In genomic region chr13:63554569-63554968, GRCm38 (mm10) we compare ENCODE assay signal across 13 mouse cellular contexts. TPM values are rescaled to one million over a fixed set of nuclear protein-coding genes. Genes with fewer than 3 reads are reported as not detected.
DNase-seq lines count a peak whose midpoint lies in the region; ATAC-seq and TF ChIP-seq lines count a peak whose summit lies in the region.
"Had no signal": no experiment of that assay in that cellular context is flagged by ENCODE, and none has a peak within 500 bp of the region (broad histone marks: within the 10 kb centered on the region; RNA-seq: fewer than 3 reads in every experiment).

No protein-coding gene starts in this region.

- no peak overlapping the region for H3K9ac ChIP-seq in forebrain, embryonic 12.5 days
- H3K9ac ChIP-seq in intestine, embryonic 16.5 days (ENCODE audit: low read depth, low read length): peak overlapping the region; percentile 23
- no peak overlapping the region for H3K9ac ChIP-seq in neural tube, embryonic 15.5 days (replicated peaks)

- peak overlapping the region; percentile 44 for H3K4me2 ChIP-seq in forebrain, embryonic 12.5 days
- peak overlapping the region; percentile 30 for H3K4me2 ChIP-seq in intestine, embryonic 16.5 days (ENCODE audit: low read depth, low read length)
- peak overlapping the region; percentile 97 for H3K4me2 ChIP-seq in neural tube, embryonic 15.5 days

- H3K27me3 ChIP-seq in embryonic facial prominence, embryonic 10.5 days (replicated peaks; ENCODE audit: low read depth, poor library complexity, severe bottlenecking): no peaks in the 10 kb centered on the region
- H3K27me3 ChIP-seq in forebrain, embryonic 12.5 days: peaks cover 23% of the 10 kb centered on the region; the same call in 1 of the 2 replicates
- H3K27me3 ChIP-seq in intestine, embryonic 16.5 days (replicated peaks; ENCODE audit: control insufficient read depth, insufficient read depth, low read length): no peaks in the 10 kb centered on the region
- H3K27me3 ChIP-seq in neural tube, embryonic 15.5 days (replicated peaks): no peaks in the 10 kb centered on the region
- H3K27me3 ChIP-seq in thymus, adult 2 months (ENCODE audit: control insufficient read depth, insufficient read depth, low read length): no peaks in the 10 kb centered on the region

- no peak for DNase-seq in embryonic facial prominence, embryonic 10.5 days (ENCODE audit: low spot score)
- DNase-seq in heart, adult 8-10 months (ENCODE audit: low spot score): no peak
- DNase-seq in thymus, adult 2 months: no peak
- DNase-seq: adrenal gland, adult 8-10 months; cerebellum, adult 11-12 months; heart, adult 2 months; kidney, adult 11 months; right cerebral cortex, postnatal 14 days; thymus, postnatal 25 days had no signal

- H3K9me3 ChIP-seq in embryonic facial prominence, embryonic 10.5 days: no peaks in the 10 kb centered on the region
- no peaks in the 10 kb centered on the region for H3K9me3 ChIP-seq in forebrain, embryonic 12.5 days
- H3K9me3 ChIP-seq in intestine, embryonic 16.5 days (ENCODE audit: control insufficient read depth, low read length): no peaks in the 10 kb centered on the region
- H3K9me3 ChIP-seq in neural tube, embryonic 15.5 days (replicated peaks): no peaks in the 10 kb centered on the region

- H3K4me3 ChIP-seq in embryonic facial prominence, embryonic 10.5 days: peak overlapping the region; percentile 39; the same call in 1 of the 2 replicates
- peak overlapping the region; percentile 8; the same call in 1 of the 2 replicates for H3K4me3 ChIP-seq in forebrain, embryonic 12.5 days (replicated peaks)
- no peak overlapping the region for H3K4me3 ChIP-seq in intestine, embryonic 16.5 days (ENCODE audit: low read length)
- H3K4me3 ChIP-seq in neural tube, embryonic 15.5 days (replicated peaks): no peak overlapping the region
- no peak overlapping the region for H3K4me3 ChIP-seq in thymus, adult 2 months (ENCODE audit: control insufficient read depth, insufficient read depth, low read length)
- H3K4me3 ChIP-seq: heart, adult 2 months had no signal

- peaks cover 99% of the 10 kb centered on the region for H3K4me1 ChIP-seq in embryonic facial prominence, embryonic 10.5 days
- H3K4me1 ChIP-seq in forebrain, embryonic 12.5 days: peaks cover 99% of the 10 kb centered on the region
- H3K4me1 ChIP-seq in intestine, embryonic 16.5 days (ENCODE audit: control insufficient read depth, insufficient read depth, low read length): peaks cover 72% of the 10 kb centered on the region
- H3K4me1 ChIP-seq in neural tube, embryonic 15.5 days: peaks cover 92% of the 10 kb centered on the region
- H3K4me1 ChIP-seq in thymus, adult 2 months (replicated peaks; ENCODE audit: control insufficient read depth, insufficient read depth, low read length): peaks cover 36% of the 10 kb centered on the region

- TF ChIP-seq CTCF in thymus, adult 2 months (IDR thresholded peaks at IDR 0.05; ENCODE audit: borderline replicate concordance, control insufficient read depth, extremely low read depth, insufficient read depth, low read length, poor library complexity): no peak

- peak; percentile 89 for ATAC-seq in forebrain, embryonic 12.5 days (ENCODE audit: low FRiP score)
- ATAC-seq in intestine, embryonic 16.5 days: no peak
- ATAC-seq in neural tube, embryonic 15.5 days (ENCODE audit: low FRiP score): peak; percentile 64
- ATAC-seq in erythroblast, adult 5-6 weeks (replicated peaks; ENCODE audit: low FRiP score, poor library complexity, severe bottlenecking): no peak

- peak overlapping the region; percentile 67 for H3K27ac ChIP-seq in embryonic facial prominence, embryonic 10.5 days (replicated peaks)
- peak overlapping the region; percentile 89 for H3K27ac ChIP-seq in forebrain, embryonic 12.5 days
- H3K27ac ChIP-seq in intestine, embryonic 16.5 days (ENCODE audit: low read length): peak overlapping the region; percentile 38; the same call in 1 of the 2 replicates
- peak overlapping the region; percentile 39 for H3K27ac ChIP-seq in neural tube, embryonic 15.5 days (replicated peaks)
- H3K27ac ChIP-seq in thymus, adult 2 months (ENCODE audit: control insufficient read depth, insufficient read depth, low read length): no peak overlapping the region
- H3K27ac ChIP-seq: heart, adult 2 months had no signal

- no peak for TF ChIP-seq POLR2A in thymus, adult 2 months (IDR thresholded peaks at IDR 0.05; ENCODE audit: control insufficient read depth, extremely low read depth, insufficient read depth, low read length, poor library complexity)

- peaks cover 73% of the 10 kb centered on the region for H3K36me3 ChIP-seq in embryonic facial prominence, embryonic 10.5 days (replicated peaks)
- peaks cover 5% of the 10 kb centered on the region; the same call in 1 of the 2 replicates for H3K36me3 ChIP-seq in forebrain, embryonic 12.5 days (replicated peaks)
- H3K36me3 ChIP-seq in intestine, embryonic 16.5 days (ENCODE audit: control insufficient read depth, insufficient read depth, low read length): peaks cover 4% of the 10 kb centered on the region; the same call in 1 of the 2 replicates
- H3K36me3 ChIP-seq in neural tube, embryonic 15.5 days: no peaks in the 10 kb centered on the region
- peaks cover 6% of the 10 kb centered on the region; the same call in 1 of the 2 replicates for H3K36me3 ChIP-seq in thymus, adult 2 months (ENCODE audit: control insufficient read depth, insufficient read depth, low read length)

- WGBS in embryonic facial prominence, embryonic 10.5 days: 43% methylated on average over 11 of the region's 11 CpGs
- whole genome bisulfite sequencing in forebrain, embryonic 12.5 days: 7% methylated on average over 11 of the region's 11 CpGs
- WGBS in intestine, embryonic 16.5 days: 38% methylated on average over 11 of the region's 11 CpGs
- 12% methylated on average over 11 of the region's 11 CpGs for WGBS in neural tube, embryonic 15.5 days
- 91% methylated on average over 11 of the region's 11 CpGs for WGBS in thymus, adult 2 months

RNA-seq across cellular contexts. Expression of gene Ptch1, which starts 18.8 kb away (rescaled TPM):
- polyA plus RNA-seq in embryonic facial prominence, embryonic 10.5 days (2016; fragmentation: Nextera tagmentation; extraction: Ambion mirVana): 33.0 and 33.5 TPM in 2 replicates
- 24.0 and 24.4 TPM in 2 replicates for polyA plus RNA-seq in forebrain, embryonic 12.5 days (2016; fragmentation: Nextera tagmentation; extraction: Ambion mirVana)
- polyA plus RNA-seq in intestine, embryonic 16.5 days (2015; fragmentation: Nextera tagmentation; extraction: Ambion mirVana): 24.5 and 25.5 TPM in 2 replicates
- 16.9 and 17.5 TPM in 2 replicates for polyA plus RNA-seq in neural tube, embryonic 15.5 days (2015; fragmentation: Nextera tagmentation; extraction: Ambion mirVana)
- total RNA-seq in heart, adult 8-10 months (2022): 10 to 100 TPM; 10.1 to 17.2 (median 13.6) TPM
- polyA plus RNA-seq in thymus, adult 2 months (2012; rRNA removed): 27.2 and 30.2 TPM in 2 replicates
- 2.5 and 4.8 TPM in 2 replicates for total RNA-seq in erythroblast, adult 5-6 weeks (2015; ENCODE audit: low replicate concordance)
- 1.5 and 2.5 TPM in 2 replicates for total RNA-seq in erythroblast, adult 5-6 weeks (2017; ENCODE audit: low replicate concordance)

RNA-seq across cellular contexts. Expression of gene Fancc, which starts 57.5 kb away (rescaled TPM):
- 22.9 and 25.3 TPM in 2 replicates for polyA plus RNA-seq in embryonic facial prominence, embryonic 10.5 days (2016; fragmentation: Nextera tagmentation; extraction: Ambion mirVana)
- 21.0 and 23.0 TPM in 2 replicates for polyA plus RNA-seq in forebrain, embryonic 12.5 days (2016; fragmentation: Nextera tagmentation; extraction: Ambion mirVana)
- polyA plus RNA-seq in intestine, embryonic 16.5 days (2015; fragmentation: Nextera tagmentation; extraction: Ambion mirVana): 15.4 and 19.0 TPM in 2 replicates
- polyA plus RNA-seq in neural tube, embryonic 15.5 days (2015; fragmentation: Nextera tagmentation; extraction: Ambion mirVana): 12.8 and 14.4 TPM in 2 replicates
- 1 to 10 TPM; 2.4 to 4.1 (median 3.5) TPM for total RNA-seq in heart, adult 8-10 months (2022)
- 14.7 and 20.4 TPM in 2 replicates for polyA plus RNA-seq in thymus, adult 2 months (2012; rRNA removed)
- total RNA-seq in erythroblast, adult 5-6 weeks (2015; ENCODE audit: low replicate concordance): 4.8 and 26.5 TPM in 2 replicates
- total RNA-seq in erythroblast, adult 5-6 weeks (2017; ENCODE audit: low replicate concordance): 9.0 and 17.6 TPM in 2 replicates

Comparison
In these comparisons a context has a peak if more than half of its experiments do, and no peak if none do; other contexts are left out.
1. H3K4me3 ChIP-seq: peak in embryonic facial prominence, embryonic 10.5 days (single experiment) and forebrain, embryonic 12.5 days (single experiment); none in intestine, embryonic 16.5 days (single experiment), neural tube, embryonic 15.5 days (single experiment) and thymus, adult 2 months (single experiment).
2. ATAC-seq: peak in forebrain, embryonic 12.5 days (single experiment) and neural tube, embryonic 15.5 days (single experiment); none in intestine, embryonic 16.5 days (single experiment) and erythroblast, adult 5-6 weeks (single experiment).
3. H3K4me2 ChIP-seq: peak in every context shown above with its lines; median percentile 97 in neural tube, embryonic 15.5 days; 44 in forebrain, embryonic 12.5 days; 30 in intestine, embryonic 16.5 days.